Mouse (Mus musculus): Measurements from ENCODE around the gene Ppp1r36. TPM values are rescaled to one million over a fixed set of nuclear protein-coding genes. Genes with fewer than 3 reads are reported as not detected.
"Not testable (repeated sequence)": the region's sequence is repeated elsewhere in the genome, so short reads cannot be mapped to it uniquely, and the experiment has no call there.

Ppp1r36 gene
- total RNA-seq, 1 experiment from 2014 or later = not detected

DNA sequence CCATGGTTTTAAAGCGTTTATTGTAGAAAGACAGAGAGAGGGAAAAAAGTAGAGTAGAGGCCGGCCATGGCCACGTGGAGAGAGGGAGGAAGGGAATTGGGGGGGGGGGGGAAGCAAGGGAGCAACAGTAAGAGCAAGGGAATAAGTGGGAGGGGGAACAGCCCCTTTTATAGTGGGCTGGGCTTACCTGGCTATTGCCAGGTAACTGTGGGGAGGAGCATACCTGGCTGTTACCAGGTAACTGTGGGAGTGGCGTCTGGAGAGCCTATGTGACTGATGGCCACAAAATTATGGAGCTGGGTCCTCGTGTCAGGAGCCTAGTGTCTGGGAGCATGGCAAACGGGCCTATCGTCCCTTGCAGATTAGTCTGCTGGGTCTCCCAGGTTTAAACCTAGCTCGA is 18.2 kb downstream of the Ppp1r36 start:
- no peak for ATAC-seq (ENCODE audit: extremely low read depth, insufficient number of reproducible peaks, low FRiP score, poor library complexity, severe bottlenecking)

DNA sequence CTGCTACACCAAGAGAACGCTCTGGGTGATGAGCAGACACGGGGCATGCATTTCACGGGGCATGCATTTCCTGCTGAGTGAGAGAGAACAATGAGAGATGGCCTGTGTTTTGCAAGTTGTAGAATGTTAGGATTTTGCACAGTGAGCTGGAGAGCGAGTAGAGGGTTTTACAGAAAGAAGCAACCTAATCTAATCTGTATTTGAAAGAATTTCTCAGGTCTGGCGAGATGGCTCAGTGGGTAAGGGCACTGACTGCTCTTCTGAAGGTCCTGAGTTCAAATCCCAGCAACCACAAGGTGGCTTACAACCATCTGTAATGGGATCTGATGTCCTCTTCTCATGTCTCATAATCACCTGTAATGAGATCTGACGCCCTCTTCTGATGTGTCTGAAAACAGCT is 26.1 kb downstream of the Ppp1r36 start:
- not testable (repeated sequence) for ATAC-seq (ENCODE audit: extremely low read depth, insufficient number of reproducible peaks, low FRiP score, poor library complexity, severe bottlenecking)

DNA sequence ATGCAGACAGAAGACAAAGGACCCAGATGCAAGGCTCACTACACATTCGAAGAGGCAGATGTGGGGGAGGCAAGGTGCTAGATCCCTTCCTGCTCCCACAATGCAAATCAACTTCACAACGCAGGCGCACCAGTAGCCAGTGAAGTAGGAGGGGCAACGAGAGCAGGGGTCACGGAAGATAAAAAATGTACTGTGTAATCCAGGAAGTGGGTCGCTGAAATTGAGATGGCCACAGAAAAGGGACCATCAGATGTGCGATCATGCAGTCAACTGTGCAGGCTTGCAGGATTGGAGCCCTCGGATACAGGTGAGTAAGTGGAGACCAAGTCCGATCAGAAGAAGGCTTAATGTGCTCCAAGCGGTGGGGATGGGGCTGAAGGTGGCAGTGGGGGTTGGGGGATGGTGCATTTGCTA is 27.0 kb downstream of the Ppp1r36 start:
- ATAC-seq (ENCODE audit: extremely low read depth, insufficient number of reproducible peaks, low FRiP score, poor library complexity, severe bottlenecking) = no peak

- no peak for ATAC-seq (ENCODE audit: extremely low read depth, insufficient number of reproducible peaks, low FRiP score, poor library complexity, severe bottlenecking)
These were observed 27.5 kb downstream of the Ppp1r36 start for GRCm38 (mm10) chr12:76444862-76445261.

DNA sequence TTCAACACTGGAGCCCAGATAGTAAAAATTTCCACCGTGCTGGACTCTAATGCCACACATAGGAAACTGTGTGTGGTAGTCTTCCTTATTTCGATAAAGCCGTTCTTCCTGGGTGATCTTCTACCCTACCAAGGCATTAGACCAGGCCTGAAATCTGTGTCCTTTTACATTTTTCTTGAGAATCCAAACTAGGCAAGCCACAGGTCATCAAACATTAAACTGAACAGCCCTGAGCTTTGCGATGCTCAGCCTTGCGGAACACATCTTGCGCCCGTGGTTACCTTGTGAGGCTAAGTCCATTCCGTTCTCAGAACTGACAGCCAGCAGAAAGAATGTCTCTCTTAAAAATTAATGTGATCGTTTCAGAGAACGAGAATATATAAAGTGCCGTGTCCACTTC is 28.9 kb downstream of the Ppp1r36 start:
- ATAC-seq (ENCODE audit: extremely low read depth, insufficient number of reproducible peaks, low FRiP score, poor library complexity, severe bottlenecking) = no peak

DNA sequence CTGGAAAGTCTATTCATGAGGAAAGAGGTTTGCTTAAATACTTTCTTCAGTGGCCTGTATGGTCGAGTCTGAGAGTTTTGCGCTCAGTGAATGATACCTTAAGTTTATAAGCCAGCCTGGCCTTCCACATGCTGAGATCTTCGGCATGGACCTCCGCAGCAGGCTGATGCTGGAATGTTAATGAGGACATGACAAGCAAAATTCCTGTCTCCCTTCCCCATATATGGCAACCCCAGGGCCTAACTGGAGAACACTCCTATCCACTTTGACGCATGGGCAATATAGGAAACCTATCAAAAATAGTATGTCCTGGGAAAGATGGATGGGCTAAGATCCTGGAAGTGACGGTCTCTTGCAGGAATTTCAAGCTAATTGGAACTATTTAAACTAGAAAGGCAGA is 30.8 kb downstream of the Ppp1r36 start:
- ATAC-seq (ENCODE audit: extremely low read depth, insufficient number of reproducible peaks, low FRiP score, poor library complexity, severe bottlenecking) = no peak

DNA sequence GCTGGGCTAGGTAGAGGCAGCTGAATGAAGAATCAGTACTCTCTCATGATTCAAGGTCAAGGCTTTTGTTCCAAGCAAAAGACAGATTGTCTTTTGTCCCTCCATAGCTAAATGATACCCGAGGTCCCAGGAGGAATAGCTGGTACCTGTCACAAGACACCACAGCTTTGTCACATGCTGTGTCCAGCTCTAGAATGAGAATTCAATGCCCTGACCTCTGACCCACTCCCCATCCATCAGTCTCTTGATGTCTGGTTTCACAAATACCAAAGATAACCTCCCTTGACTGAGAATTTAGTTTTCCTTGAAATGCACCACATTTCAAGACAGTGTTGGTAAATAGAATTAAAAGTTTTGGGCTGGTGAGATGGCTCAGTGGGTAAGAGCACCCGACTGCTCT is 34.9 kb downstream of the Ppp1r36 start:
- ATAC-seq (ENCODE audit: extremely low read depth, insufficient number of reproducible peaks, low FRiP score, poor library complexity, severe bottlenecking) = no peak

DNA sequence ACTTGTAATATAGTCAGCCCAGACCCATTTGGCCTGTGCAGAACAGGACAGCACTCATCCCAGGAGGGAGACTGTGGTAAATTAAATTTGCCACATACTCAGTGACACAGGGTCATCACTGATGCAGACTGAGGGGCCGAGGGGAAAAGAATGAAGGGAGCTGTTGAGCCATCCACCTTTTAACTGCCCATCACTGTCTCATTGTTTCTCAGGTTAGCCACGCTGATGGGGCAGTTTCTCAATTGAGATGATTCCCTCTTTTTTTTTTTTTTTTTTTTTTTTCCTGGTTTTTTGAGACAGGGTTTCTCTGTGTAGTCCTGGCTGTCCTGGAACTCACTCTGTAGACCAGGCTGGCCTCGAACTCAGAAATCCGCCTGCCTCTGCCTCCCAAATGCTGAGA is 41.1 kb downstream of the Ppp1r36 start:
- not testable (repeated sequence) for ATAC-seq (ENCODE audit: extremely low read depth, insufficient number of reproducible peaks, low FRiP score, poor library complexity, severe bottlenecking)

DNA sequence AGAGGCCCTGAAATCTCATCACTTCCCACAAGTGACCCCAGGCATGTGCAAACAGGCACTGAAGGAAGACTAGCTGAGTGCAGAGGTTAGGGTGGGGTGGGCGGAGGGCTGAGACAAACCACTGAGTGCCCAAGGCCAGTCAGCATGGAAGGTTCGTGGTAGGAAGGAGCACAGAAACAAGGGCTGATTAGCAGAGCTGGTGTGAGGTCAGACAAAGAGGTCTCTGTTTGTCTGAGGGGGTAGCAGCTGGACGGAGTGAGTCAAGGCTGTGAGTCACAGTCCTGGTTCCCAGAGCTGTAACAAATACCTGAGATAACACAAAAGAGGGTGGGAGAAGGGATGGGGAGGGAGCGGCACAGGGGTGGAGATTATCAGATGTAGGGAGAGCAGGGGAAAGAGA is 41.7 kb downstream of the Ppp1r36 start:
- no peak for ATAC-seq (ENCODE audit: extremely low read depth, insufficient number of reproducible peaks, low FRiP score, poor library complexity, severe bottlenecking)

- ATAC-seq (ENCODE audit: extremely low read depth, insufficient number of reproducible peaks, low FRiP score, poor library complexity, severe bottlenecking) = no peak
These were observed 46.1 kb downstream of the Ppp1r36 start for GRCm38 (mm10) chr12:76463391-76463790.

DNA sequence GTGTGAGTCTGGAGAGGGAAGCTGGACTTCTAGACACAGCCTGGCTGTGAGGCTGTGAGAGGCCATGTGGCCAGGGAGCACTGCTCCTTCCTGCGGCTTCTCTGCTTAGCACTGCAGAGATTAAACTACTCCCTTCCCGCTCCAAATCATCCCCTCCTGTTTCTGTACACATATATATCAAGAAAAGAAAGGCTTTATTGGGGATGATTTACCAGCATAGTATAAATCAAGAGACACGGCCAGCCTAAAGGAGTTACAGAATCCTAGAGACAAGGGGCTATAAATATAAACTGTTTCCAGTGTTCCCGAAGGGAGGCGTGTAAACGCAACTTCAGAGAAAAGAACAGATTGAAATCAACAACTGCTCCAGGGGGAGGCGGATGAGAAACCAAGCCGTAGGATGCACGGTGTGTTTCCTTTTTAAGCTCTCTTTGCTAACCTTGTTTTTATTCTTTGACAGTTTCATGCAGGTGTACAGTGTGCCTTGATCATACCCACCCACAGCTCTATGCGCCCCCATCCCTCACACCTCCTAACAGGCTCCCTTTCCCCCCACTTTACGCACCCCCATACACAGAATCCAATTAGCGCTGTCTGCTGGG is 47.4 kb downstream of the Ppp1r36 start:
- no peak for ATAC-seq (ENCODE audit: extremely low read depth, insufficient number of reproducible peaks, low FRiP score, poor library complexity, severe bottlenecking)

DNA sequence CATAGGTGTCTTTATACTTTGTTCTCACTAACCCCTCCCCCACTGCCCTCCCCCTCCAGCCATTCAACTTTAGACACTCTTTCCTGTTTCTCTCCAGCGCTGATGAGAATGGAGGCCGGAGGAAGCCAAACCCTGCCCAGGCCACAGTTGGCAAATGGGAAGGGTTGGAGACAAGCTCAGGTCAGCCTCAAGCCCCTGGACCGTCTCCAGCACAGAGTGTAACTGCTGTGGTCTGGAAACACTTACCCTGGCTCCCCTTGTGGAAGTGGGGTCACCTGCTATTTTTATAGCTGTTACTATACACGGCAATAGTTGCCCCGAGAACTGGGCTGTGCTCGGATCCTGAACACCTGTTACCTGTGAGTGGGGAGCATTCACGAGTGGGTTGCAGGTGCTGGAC is 49.3 kb downstream of the Ppp1r36 start:
- no peak for ATAC-seq (ENCODE audit: extremely low read depth, insufficient number of reproducible peaks, low FRiP score, poor library complexity, severe bottlenecking)

GRCm38 (mm10) chr12:76467256-76467655 is 49.9 kb downstream of the Ppp1r36 start:
- ATAC-seq (ENCODE audit: extremely low read depth, insufficient number of reproducible peaks, low FRiP score, poor library complexity, severe bottlenecking) = no peak

DNA sequence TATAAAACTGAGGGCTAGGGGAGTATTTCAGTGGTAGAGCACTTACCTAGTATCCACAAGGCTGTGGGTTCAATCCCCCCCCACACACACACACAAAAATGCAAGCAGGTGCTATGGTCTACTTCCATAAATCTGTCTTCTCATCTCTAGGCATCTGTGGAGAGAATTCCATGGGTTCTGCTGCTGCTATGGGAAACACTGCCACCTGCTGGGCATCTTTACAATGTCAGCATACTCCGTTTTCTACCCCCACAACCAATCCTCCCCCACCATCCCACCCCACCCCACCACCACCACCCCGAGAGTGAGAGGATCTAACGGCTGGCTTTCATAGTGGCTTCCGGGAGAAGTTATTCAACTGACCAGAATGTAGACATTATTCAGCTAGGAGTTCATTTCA is 54.7 kb downstream of the Ppp1r36 start:
- ATAC-seq (ENCODE audit: extremely low read depth, insufficient number of reproducible peaks, low FRiP score, poor library complexity, severe bottlenecking) = peak; percentile 61; the same call in 1 of the 2 replicates

GRCm38 (mm10) chr12:76473562-76474245 is 56.4 kb downstream of the Ppp1r36 start:
- no peak for ATAC-seq (ENCODE audit: extremely low read depth, insufficient number of reproducible peaks, low FRiP score, poor library complexity, severe bottlenecking)

- no peak for ATAC-seq (ENCODE audit: extremely low read depth, insufficient number of reproducible peaks, low FRiP score, poor library complexity, severe bottlenecking)
These were observed 56.9 kb downstream of the Ppp1r36 start for GRCm38 (mm10) chr12:76474246-76474583.

DNA sequence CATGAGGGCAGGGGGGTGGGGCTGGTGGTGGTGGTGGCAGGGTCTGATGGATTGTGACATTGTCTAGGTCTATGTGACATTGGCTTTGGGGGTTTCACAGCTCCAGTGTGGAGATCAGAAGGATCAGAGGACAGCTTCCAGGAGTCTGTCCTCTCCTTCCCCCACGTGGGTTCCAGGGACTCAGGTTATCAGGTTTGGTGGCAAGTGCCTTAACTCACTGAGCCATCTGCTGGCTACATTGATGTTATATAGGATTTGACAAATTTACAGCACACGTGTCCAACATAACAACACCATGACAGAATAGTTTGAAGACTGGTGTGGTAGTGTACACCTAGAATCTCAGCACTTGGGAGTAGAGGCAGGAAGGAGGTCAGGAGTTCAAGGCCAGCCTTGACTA is 57.5 kb downstream of the Ppp1r36 start:
- no peak for ATAC-seq (ENCODE audit: extremely low read depth, insufficient number of reproducible peaks, low FRiP score, poor library complexity, severe bottlenecking)

DNA sequence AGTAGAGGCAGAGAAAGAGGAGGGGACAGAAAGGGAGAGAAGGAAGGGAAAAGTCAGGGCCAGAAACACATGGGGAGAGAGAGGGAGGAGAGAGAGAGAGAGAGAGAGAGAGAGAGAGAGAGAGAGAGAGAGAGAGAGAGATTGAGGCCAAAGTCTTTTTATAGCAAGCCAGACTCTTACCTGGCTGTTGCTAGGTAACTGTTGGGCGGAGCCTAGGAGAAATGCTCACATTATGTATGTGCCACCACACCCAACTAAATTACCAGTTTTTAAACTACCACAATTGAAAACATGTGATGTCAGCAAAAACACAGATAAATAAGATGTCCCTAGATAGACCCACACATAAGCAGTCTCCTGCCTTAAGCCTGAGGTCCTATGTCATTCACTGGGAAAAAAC is 58.8 kb downstream of the Ppp1r36 start:
- ATAC-seq (ENCODE audit: extremely low read depth, insufficient number of reproducible peaks, low FRiP score, poor library complexity, severe bottlenecking) = no peak

GRCm38 (mm10) chr12:76478309-76479023 is 61.1 kb downstream of the Ppp1r36 start:
- ATAC-seq (ENCODE audit: extremely low read depth, insufficient number of reproducible peaks, low FRiP score, poor library complexity, severe bottlenecking) = no peak

DNA sequence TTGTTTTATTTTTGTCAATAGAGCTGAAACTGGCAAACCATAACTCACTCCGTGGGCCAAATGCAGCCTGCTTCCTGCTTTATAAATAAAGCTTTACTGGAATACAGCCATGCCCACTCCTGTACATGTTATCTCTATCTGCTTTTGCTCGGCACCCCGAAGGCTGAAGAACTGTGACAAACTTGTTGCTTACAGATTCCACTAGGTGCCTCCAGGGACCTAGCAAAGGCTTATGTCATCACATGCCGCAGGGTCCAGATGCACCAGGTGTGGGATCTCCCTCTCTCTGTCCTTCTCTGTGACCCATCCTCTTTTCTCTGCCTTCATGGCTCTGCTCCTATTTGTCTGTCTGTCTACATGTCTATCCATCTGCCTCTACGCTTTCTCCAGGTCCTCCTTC is 61.8 kb downstream of the Ppp1r36 start:
- ATAC-seq (ENCODE audit: extremely low read depth, insufficient number of reproducible peaks, low FRiP score, poor library complexity, severe bottlenecking) = no peak

Measured in neutrophil, adult 5-6 weeks (primary cell).